Mouse (Mus musculus): ENCODE results near the gene Cbx5. TPM values are rescaled to one million over a fixed set of nuclear protein-coding genes. Genes with fewer than 3 reads are reported as not detected.
A peak's percentile ranks its signal among the peaks of the same experiment; 100 is the strongest.

The Cbx5 gene
- polyA plus RNA-seq (2014; fragmentation: Nextera tagmentation; extraction: Ambion mirVana) = 185 and 204 TPM in 2 replicates

DNA sequence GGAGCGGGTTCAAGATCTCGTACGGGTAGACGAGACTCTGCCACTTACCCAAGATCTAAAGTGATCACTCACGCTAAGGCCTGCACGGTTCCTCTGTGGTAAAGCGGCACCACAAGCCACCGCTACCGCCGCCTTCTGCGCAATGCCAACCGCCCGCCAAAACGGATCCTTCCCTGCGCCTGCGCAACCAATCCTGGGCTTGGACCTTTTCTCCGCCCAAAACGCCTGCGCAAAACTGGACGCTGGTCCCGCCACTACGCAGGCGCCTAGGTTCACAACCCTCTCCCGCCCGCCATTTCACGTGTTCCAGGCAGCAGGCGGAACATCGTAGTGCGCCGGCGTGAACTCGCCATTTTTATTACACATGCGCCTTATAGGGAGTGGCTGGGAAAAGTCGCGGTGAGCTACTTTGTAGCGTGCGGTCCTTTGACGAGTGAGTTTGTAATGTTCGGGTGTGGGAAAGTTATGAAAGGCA, at the start of gene Cbx5:
TSS of gene Cbx5 (minus strand) at position 132 of the 475 bp plus-strand sequence.
- peak within 1 kb of the TSS; percentile 66 for H3K9ac ChIP-seq (ENCODE audit: low read depth, low read length)
- DNase-seq (ENCODE audit: low spot score) (peak; percentile 96), ATAC-seq (ENCODE audit: low FRiP score) (peak; percentile 95)
- no peaks in the 10 kb centered on the region for H3K9me3 ChIP-seq (ENCODE audit: control insufficient read depth, low read length)
- peak within 1 kb of the TSS; percentile 74 for H3K4me2 ChIP-seq (replicated peaks; ENCODE audit: low read depth, low read length)
- peak within 1 kb of the TSS; percentile 46 for H3K4me3 ChIP-seq (ENCODE audit: low read depth, low read length)
- H3K36me3 ChIP-seq (ENCODE audit: control insufficient read depth, insufficient read depth, low read length) = peaks cover 15% of the 10 kb centered on the region
- H3K4me1 ChIP-seq (replicated peaks; ENCODE audit: control insufficient read depth, insufficient read depth, low read length) = peaks cover 7% of the 10 kb centered on the region; the same call in 1 of the 2 replicates
- WGBS = under 1% methylated on average over 39 of the region's 39 CpGs
- peak within 1 kb of the TSS; percentile 89 for H3K27ac ChIP-seq (ENCODE audit: low read depth, low read length)
- H3K27me3 ChIP-seq (ENCODE audit: control insufficient read depth, insufficient read depth, low read length) = no peaks in the 10 kb centered on the region

DNA sequence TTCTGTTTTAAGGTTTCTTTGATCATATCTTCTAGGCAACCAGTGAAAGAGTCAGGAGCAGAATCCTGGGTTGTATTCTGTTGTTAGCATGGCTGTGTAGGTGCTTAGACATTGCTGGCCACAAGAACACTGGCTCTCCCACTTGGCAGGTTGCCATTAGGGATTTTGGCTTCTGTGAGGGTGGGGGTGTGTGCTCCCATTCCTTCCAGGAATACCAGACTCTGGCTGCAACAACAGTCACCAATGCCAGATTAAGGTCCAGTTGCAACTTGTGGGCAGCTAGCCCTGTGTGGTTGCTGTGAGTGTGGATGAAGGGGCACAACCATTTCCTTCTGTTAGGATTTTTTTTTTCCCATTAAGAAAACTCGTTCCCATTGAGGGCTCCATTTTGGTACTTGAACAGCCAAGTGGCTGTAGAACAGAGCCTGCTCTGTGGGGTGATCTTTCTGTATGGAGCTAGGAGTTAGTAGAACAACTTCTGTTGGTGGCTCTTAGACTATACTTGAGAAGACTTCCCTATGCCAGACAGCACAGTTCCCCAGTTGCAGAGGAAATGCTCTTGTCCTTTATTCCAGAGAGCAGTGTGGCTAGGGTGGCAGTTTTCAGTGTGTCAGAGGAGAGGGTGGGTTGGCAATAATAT, 46.3 kb upstream of the Cbx5 start:
- Histone ChIP-seq H3K27ac (ENCODE audit: low read depth, low read length) (no peak overlapping the region), H3K27me3 (ENCODE audit: control insufficient read depth, insufficient read depth, low read length) (no peaks in the 10 kb centered on the region), H3K4me2 (replicated peaks; ENCODE audit: low read depth, low read length) (no peak overlapping the region), H3K36me3 (ENCODE audit: control insufficient read depth, insufficient read depth, low read length) (no peaks in the 10 kb centered on the region), H3K4me3 (ENCODE audit: low read depth, low read length) (no peak overlapping the region), H3K9ac (ENCODE audit: low read depth, low read length) (no peak overlapping the region), H3K9me3 (ENCODE audit: control insufficient read depth, low read length) (no peaks in the 10 kb centered on the region), H3K4me1 (replicated peaks; ENCODE audit: control insufficient read depth, insufficient read depth, low read length) (no peaks in the 10 kb centered on the region)
- DNase-seq (ENCODE audit: low spot score) (no peak), ATAC-seq (ENCODE audit: low FRiP score) (no peak)
- WGBS = 88% methylated on average over 1 of the region's 1 CpGs

DNA sequence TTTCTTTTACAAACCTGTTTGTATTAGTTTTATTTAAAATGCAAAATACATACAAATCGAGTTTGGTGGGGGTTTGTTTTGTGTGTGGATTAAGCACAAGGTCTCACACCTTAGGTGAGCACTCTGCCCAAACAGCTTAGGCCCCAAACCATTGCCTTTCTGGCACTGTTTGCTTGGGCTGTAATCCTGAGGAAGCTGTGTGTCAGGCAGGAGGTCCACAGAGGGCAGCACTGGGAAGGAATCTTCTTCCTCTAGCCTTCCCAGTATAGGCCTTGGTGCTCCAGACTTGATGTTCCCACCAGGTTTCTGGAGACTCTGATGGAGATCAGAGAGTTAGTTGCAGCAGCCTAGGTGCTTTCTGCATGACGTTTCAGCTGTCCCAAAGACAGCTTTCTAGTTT, 45.0 kb upstream of the Cbx5 start:
- ATAC-seq (ENCODE audit: low FRiP score) (no peak), DNase-seq (ENCODE audit: low spot score) (no peak)
- Histone ChIP-seq H3K9me3 (ENCODE audit: control insufficient read depth, low read length) (no peaks in the 10 kb centered on the region), H3K4me2 (replicated peaks; ENCODE audit: low read depth, low read length) (no peak overlapping the region), H3K36me3 (ENCODE audit: control insufficient read depth, insufficient read depth, low read length) (no peaks in the 10 kb centered on the region), H3K9ac (ENCODE audit: low read depth, low read length) (no peak overlapping the region), H3K27me3 (ENCODE audit: control insufficient read depth, insufficient read depth, low read length) (no peaks in the 10 kb centered on the region), H3K4me3 (ENCODE audit: low read depth, low read length) (no peak overlapping the region), H3K4me1 (replicated peaks; ENCODE audit: control insufficient read depth, insufficient read depth, low read length) (no peaks in the 10 kb centered on the region), H3K27ac (ENCODE audit: low read depth, low read length) (no peak overlapping the region)
- WGBS = 56% methylated on average over 2 of the region's 2 CpGs

DNA sequence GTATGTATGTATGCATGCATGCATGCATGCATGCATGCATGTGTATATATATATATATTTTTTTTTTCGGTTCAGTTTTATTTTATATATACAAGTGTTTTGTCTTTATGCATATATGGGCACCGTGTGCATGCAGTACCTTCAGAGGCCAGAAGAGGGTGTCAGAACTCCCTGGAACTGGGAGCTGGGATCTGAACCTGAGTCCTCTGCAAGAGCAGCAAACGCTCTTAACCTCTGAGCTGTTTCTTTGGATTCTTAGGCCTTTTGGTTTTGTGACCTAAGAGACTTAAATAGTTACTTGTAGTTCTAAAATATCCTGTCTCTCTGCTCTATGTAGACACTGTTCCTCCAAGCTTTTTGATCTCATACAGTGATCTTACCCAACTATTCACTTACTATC, 44.5 kb upstream of the Cbx5 start:
- H3K9ac ChIP-seq (ENCODE audit: low read depth, low read length) = no peak overlapping the region
- ATAC-seq (ENCODE audit: low FRiP score) (no peak), DNase-seq (ENCODE audit: low spot score) (peak; percentile 76)
- H3K27me3 ChIP-seq (ENCODE audit: control insufficient read depth, insufficient read depth, low read length) = no peaks in the 10 kb centered on the region
- no peaks in the 10 kb centered on the region for H3K36me3 ChIP-seq (ENCODE audit: control insufficient read depth, insufficient read depth, low read length)
- H3K4me1 ChIP-seq (replicated peaks; ENCODE audit: control insufficient read depth, insufficient read depth, low read length) = no peaks in the 10 kb centered on the region
- 62% methylated on average over 3 of the region's 3 CpGs for WGBS
- no peak overlapping the region for H3K4me2 ChIP-seq (replicated peaks; ENCODE audit: low read depth, low read length)
- H3K9me3 ChIP-seq (ENCODE audit: control insufficient read depth, low read length) = no peaks in the 10 kb centered on the region
- no peak overlapping the region for H3K27ac ChIP-seq (ENCODE audit: low read depth, low read length)
- H3K4me3 ChIP-seq (ENCODE audit: low read depth, low read length) = no peak overlapping the region

DNA sequence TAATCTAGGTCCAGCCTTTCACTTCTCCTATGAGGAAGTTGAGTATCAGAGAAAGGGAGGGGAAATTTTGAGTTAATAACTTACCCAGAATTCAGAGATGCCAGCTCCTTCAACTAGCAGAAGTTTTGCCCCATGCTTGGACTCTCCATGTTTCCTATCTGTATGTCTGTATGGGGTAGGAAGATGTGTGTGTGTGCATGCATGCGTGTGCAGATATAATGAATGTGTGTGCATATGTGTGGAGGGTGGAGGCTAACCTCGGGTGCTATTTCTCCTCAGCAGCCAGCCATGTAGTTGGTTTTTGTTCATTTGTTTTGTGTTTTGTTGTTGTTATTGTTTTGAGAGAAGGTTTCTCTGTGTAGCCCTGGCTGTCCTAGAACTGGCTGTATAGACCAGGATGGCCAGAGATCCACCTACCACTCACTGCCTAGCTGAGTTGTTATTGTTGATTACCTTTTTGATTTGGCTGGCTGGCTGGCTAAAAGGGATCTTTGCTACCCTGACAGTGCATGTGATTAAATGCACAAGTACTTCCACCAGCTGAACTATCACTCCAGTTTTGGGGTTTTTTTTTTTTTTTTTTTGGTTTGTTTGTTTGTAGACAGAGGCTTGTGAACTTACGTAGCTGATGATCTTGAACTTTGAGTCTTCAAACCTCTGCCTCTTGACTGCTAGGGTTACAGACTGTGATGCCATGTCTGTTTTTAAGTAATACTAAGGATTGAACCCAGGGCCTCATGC, 42.0 kb upstream of the Cbx5 start:
- ATAC-seq (ENCODE audit: low FRiP score) (no peak), DNase-seq (ENCODE audit: low spot score) (no peak)
- no peaks in the 10 kb centered on the region for H3K36me3 ChIP-seq (ENCODE audit: control insufficient read depth, insufficient read depth, low read length)
- no peak overlapping the region for H3K4me2 ChIP-seq (replicated peaks; ENCODE audit: low read depth, low read length)
- no peak overlapping the region for H3K4me3 ChIP-seq (ENCODE audit: low read depth, low read length)
- H3K9me3 ChIP-seq (ENCODE audit: control insufficient read depth, low read length) = no peaks in the 10 kb centered on the region
- no peaks in the 10 kb centered on the region for H3K27me3 ChIP-seq (ENCODE audit: control insufficient read depth, insufficient read depth, low read length)
- no peak overlapping the region for H3K27ac ChIP-seq (ENCODE audit: low read depth, low read length)
- H3K4me1 ChIP-seq (replicated peaks; ENCODE audit: control insufficient read depth, insufficient read depth, low read length) = no peaks in the 10 kb centered on the region
- no peak overlapping the region for H3K9ac ChIP-seq (ENCODE audit: low read depth, low read length)
- WGBS = 95% methylated on average over 3 of the region's 3 CpGs

DNA sequence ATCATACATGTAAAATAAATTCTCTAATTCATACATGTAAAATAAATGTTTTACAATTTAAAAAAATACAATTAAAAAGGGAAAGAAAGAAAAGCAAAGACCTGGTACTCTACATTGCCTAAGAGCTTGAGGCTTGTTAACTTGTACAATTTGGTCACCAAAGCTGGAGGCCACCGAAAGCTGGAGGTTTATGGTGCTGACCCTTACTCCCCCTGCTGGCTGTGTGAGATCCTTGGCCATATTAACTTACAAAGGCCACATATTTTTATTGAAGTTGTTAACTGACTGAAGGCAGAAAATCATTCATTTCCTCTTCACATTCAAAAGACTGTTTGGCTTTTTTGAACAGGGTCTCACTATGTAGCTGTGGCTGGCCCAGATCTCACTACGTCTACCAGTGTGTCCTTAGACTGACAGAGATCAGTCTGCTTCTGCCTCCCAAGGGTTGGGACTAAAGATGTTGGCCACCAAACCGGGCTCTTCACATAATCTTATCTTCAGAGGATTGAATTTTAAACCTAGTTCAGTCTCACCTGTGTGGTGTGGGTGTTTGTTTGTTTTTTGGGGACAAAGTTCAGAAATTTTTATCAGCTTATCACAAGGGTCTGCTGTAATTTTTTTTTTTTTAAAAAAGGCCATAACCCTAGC, 41.3 kb upstream of the Cbx5 start:
- H3K9ac ChIP-seq (ENCODE audit: low read depth, low read length) = no peak overlapping the region
- H3K27ac ChIP-seq (ENCODE audit: low read depth, low read length) = no peak overlapping the region
- no peak overlapping the region for H3K4me2 ChIP-seq (replicated peaks; ENCODE audit: low read depth, low read length)
- H3K4me1 ChIP-seq (replicated peaks; ENCODE audit: control insufficient read depth, insufficient read depth, low read length) = no peaks in the 10 kb centered on the region
- no peaks in the 10 kb centered on the region for H3K36me3 ChIP-seq (ENCODE audit: control insufficient read depth, insufficient read depth, low read length)
- WGBS = 78% methylated on average over 3 of the region's 3 CpGs
- no peaks in the 10 kb centered on the region for H3K27me3 ChIP-seq (ENCODE audit: control insufficient read depth, insufficient read depth, low read length)
- peak; percentile 68 for DNase-seq (ENCODE audit: low spot score)
- H3K9me3 ChIP-seq (ENCODE audit: control insufficient read depth, low read length) = no peaks in the 10 kb centered on the region
- ATAC-seq (ENCODE audit: low FRiP score) = no peak
- H3K4me3 ChIP-seq (ENCODE audit: low read depth, low read length) = no peak overlapping the region

DNA sequence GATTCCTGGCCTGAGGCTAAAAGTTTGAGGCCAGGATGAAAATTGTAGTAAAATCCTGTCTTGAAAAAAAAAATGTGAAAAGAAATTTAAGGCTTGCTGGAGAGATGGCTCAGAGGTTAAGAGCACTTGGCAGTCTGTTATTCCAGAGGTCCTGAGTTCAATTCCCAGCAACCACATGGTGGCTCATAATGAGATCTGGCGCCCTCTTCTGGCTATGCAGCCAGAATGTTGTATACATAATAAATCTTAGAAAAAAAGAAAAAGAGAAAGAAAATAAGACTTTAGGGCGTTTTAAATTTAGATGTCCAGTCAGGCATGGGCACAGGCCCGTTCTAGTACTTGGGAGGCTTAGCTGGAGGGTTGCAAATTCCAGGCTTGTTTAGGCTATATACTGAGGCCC, 40.1 kb upstream of the Cbx5 start:
- H3K4me2 ChIP-seq (replicated peaks; ENCODE audit: low read depth, low read length) = no peak overlapping the region
- WGBS = 67% methylated on average over 3 of the region's 3 CpGs
- no peak for ATAC-seq (ENCODE audit: low FRiP score)
- DNase-seq (ENCODE audit: low spot score) = peak; percentile 47
- H3K36me3 ChIP-seq (ENCODE audit: control insufficient read depth, insufficient read depth, low read length) = no peaks in the 10 kb centered on the region
- no peaks in the 10 kb centered on the region for H3K27me3 ChIP-seq (ENCODE audit: control insufficient read depth, insufficient read depth, low read length)
- no peak overlapping the region for H3K9ac ChIP-seq (ENCODE audit: low read depth, low read length)
- no peaks in the 10 kb centered on the region for H3K4me1 ChIP-seq (replicated peaks; ENCODE audit: control insufficient read depth, insufficient read depth, low read length)
- no peaks in the 10 kb centered on the region for H3K9me3 ChIP-seq (ENCODE audit: control insufficient read depth, low read length)
- no peak overlapping the region for H3K27ac ChIP-seq (ENCODE audit: low read depth, low read length)
- H3K4me3 ChIP-seq (ENCODE audit: low read depth, low read length) = no peak overlapping the region

DNA sequence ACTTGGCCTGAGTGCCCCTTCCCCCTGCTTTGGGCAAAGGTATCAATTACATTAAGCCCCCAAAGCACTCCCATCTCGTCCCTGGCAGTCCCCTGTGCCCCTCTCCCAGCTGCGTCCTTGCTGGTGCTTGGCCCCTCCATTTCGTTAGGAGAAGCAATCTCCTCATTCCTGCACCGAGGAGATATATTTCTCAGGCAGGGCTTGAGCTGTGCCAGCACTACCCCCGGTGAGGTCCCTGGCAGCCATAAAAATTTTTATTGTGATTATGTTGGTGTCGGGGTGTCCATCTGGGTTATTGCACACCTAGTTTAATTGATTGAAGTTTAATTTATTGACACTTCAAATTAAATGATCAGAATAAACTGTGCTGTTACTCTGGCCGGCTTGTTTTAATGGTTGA, 38.3 kb upstream of the Cbx5 start:
- WGBS = 76% methylated on average over 7 of the region's 7 CpGs
- Histone ChIP-seq H3K36me3 (ENCODE audit: control insufficient read depth, insufficient read depth, low read length) (no peaks in the 10 kb centered on the region), H3K9ac (ENCODE audit: low read depth, low read length) (no peak overlapping the region), H3K9me3 (ENCODE audit: control insufficient read depth, low read length) (no peaks in the 10 kb centered on the region), H3K4me3 (ENCODE audit: low read depth, low read length) (no peak overlapping the region), H3K27ac (ENCODE audit: low read depth, low read length) (peak overlapping the region; percentile 54), H3K4me2 (replicated peaks; ENCODE audit: low read depth, low read length) (no peak overlapping the region), H3K4me1 (replicated peaks; ENCODE audit: control insufficient read depth, insufficient read depth, low read length) (no peaks in the 10 kb centered on the region), H3K27me3 (ENCODE audit: control insufficient read depth, insufficient read depth, low read length) (no peaks in the 10 kb centered on the region)
- no peak for ATAC-seq (ENCODE audit: low FRiP score)
- no peak for DNase-seq (ENCODE audit: low spot score)

Data from hindbrain, embryonic 11.5 days (tissue).